Mouse (Mus musculus): ENCODE measurements around the gene Add3. TPM values are rescaled to one million over a fixed set of nuclear protein-coding genes. Genes with fewer than 3 reads are reported as not detected.
A peak's percentile ranks its signal among the peaks of the same experiment; 100 is the strongest.

Add3 gene
- total RNA-seq, 2 experiments from 2014 or later, result 43.3 to 57.5 TPM

DNA sequence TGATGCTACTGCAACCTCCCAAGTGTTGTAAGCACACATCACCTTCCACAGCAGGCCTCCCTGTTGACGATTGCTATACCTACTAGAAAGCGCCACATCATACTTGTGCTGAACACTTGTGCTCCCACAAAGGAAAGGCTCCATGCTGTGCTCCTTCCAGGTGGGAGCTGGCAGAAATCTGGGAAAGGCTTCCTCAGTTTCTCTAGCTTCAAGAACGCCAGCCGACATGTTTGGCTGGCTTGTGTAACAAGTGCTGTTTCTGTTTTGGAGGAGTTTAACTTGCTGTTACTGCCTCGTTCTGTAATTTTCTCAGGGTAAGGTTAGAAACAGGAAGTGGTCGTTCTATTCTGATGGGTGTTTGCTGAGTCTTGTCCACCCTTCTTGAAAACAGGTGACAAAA, 22.7 kb downstream of the Add3 start:
- peak; percentile 82 for ATAC-seq (replicated peaks; ENCODE audit: poor library complexity, severe bottlenecking)

DNA sequence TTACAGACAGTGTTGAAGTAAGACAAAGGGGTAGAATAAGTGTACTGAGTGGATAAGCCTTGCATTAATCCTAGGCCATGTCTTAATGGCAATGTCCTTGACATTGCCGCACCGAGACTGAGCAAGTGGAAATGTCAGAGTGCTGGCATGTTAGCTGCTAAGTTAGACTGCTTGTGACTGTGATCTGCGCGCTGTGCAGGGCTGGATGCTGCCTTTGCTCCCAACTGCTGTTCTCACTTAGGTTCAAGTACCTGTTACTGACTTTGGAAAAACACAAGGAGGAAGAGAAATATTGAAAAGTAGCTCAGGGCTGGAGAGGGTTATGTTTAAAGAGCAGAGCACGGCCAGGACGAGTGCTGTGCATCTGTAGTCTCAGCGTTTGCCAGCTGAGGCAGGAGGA, 24.4 kb downstream of the Add3 start:
- no peak for ATAC-seq (replicated peaks; ENCODE audit: poor library complexity, severe bottlenecking)

DNA sequence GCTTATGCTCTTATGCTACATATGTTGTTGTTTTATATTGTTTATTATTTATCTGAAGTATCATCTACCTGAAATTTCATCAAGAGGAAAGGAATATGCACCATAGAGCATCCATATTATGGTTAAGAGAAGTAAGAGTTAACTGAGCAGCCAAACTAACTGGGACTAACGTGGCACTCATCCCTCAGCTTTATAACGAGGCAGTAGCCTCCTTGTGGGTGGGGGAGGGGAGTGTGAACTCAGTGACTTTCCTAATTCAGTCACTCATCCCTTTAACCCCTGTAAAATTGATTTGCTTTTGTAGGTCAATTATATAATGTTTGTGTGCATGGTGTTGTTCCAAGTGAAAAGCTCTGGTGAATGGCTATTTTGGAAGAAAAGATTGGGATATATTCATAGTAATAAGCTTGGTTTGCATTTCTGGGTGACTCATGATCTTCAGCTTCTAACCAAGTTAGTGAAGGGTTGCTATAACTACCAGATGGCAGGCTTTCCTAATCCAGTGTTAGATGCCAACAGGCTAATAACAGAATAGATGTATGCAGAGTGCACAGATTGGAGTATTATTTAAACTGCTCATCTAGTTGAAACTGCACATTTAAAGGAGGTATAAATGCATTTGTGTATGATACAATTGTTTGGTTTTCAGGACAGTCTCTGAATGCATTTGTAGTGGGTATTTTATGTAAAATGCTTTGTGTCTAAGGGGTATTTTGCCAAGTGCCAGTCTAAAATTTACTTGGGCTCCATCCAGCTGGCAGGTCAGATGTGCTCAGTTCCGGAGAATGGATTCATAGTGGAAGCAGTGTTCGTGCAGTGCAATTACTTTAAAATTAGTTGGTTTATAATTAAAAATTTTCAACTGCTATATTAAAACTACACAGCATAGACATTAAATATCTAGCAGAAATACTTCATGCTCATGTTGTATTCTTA, 25.3 kb downstream of the Add3 start:
- ATAC-seq (replicated peaks; ENCODE audit: poor library complexity, severe bottlenecking), result no peak

DNA sequence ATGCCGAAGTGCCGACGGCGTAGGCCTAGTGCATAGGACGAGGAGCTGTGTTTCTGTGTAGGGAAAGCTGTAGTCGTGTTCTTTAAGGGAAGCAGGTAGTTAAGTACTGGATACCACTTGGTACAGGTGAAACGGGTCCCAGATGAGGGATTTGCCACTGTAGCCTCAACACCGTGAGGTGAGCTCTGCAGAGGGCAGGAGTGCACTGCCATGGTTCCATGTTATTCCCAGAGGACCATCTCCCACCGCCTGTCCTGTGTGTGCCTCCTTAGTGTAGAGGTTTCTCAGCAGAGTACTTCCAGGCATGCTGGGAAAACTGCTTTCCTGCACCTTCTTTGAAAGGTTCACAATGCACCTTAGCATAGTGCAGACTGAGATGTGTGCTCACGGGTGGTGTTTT, 26.1 kb downstream of the Add3 start:
- ATAC-seq (replicated peaks; ENCODE audit: poor library complexity, severe bottlenecking), result no peak

DNA sequence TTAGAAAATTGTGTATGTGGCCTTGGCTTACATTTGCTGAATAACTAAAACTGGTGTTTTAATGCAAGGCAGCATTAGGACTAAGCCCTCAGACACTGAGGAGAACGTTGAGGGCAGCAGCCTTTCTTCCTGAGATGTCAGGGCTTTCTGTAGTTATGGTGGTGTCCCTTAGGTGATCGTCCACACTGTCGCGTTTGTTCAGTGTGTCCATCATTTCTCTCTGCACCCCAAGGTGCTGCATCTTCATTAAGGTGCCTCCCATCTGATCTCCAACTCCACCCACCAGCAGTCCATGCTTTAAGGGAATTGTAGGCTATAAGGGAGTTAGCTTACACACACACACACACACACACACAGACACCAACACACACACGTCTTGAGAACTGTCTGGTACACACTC, 28.3 kb downstream of the Add3 start:
- no peak for ATAC-seq (replicated peaks; ENCODE audit: poor library complexity, severe bottlenecking)

DNA sequence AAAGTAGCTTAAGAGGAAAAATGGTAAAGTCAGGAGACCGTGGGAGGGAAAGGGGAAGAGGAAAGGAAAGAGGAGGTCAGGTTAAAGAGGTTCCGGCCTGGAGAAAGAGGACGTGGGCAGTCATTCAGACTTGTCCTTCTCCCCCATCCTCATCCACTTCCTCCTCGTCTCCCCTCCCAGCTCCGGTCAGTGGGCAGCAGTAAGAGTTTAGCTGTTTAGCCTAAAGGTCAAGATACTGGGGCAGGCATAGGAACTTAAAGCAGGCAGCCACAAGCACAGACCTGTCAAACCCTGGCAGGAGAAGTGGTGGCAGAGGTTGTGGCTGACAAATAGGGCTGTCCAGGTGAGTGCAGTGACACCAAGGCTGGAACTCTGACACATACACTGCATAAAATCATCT, 30.4 kb downstream of the Add3 start:
- peak; percentile 72 for ATAC-seq (replicated peaks; ENCODE audit: poor library complexity, severe bottlenecking)

DNA sequence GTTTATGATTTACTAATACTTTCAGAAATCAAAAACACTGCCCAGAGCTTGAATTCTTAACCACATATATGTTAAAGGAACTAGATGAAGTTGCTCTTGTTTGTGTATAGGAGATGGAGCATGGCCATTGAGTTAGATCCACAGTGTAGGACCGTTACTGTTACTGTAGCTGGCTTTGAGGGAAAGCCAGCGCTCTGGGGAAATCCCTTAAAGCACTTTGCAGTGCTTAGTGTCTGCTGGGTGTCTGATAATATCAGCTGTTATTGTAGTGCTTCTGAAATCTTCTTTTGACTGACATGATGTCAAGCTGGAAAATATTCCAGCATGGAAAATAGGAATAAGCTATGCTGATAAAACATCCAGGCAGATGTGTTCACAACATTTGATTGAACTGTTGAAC, 33.8 kb downstream of the Add3 start:
- ATAC-seq (replicated peaks; ENCODE audit: poor library complexity, severe bottlenecking), result no peak

DNA sequence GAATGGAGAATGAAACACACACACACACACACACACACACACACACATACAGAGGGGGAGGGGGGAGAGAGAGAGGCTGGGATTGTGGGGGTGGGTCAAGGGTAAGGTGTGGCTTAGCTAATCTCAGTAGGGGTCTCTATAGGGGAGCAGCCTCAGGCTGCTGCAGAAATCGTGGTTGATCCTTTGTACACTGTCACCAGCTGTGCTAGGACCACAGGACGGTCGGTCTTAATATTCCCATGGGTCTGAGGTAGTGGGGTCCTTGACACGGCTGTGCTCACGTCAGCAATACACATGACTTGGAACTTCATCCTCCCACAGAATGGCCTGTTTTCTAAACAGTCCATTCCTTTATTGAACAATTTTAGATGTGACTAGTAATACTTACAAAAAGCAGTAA, 35.3 kb downstream of the Add3 start:
- ATAC-seq (replicated peaks; ENCODE audit: poor library complexity, severe bottlenecking), result no peak

DNA sequence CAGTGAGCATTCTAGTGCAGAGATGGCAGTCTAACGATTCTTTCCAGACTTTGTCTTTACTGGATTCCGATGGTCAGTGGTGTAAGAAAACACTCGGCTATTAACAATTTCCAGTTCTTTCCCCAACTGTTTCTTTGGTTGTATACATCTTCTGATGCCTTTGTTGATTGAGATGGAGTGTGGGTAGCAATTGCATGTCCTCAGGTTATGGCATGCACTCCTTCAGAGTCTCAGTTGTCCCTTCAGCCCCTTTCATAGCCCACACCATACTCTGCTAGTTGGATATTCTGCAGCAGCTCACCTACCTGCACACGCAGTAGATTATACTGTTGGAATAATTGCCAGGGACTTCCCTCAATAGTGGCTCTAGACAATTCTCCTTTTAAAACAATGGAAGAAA, 36.3 kb downstream of the Add3 start:
- no peak for ATAC-seq (replicated peaks; ENCODE audit: poor library complexity, severe bottlenecking)

DNA sequence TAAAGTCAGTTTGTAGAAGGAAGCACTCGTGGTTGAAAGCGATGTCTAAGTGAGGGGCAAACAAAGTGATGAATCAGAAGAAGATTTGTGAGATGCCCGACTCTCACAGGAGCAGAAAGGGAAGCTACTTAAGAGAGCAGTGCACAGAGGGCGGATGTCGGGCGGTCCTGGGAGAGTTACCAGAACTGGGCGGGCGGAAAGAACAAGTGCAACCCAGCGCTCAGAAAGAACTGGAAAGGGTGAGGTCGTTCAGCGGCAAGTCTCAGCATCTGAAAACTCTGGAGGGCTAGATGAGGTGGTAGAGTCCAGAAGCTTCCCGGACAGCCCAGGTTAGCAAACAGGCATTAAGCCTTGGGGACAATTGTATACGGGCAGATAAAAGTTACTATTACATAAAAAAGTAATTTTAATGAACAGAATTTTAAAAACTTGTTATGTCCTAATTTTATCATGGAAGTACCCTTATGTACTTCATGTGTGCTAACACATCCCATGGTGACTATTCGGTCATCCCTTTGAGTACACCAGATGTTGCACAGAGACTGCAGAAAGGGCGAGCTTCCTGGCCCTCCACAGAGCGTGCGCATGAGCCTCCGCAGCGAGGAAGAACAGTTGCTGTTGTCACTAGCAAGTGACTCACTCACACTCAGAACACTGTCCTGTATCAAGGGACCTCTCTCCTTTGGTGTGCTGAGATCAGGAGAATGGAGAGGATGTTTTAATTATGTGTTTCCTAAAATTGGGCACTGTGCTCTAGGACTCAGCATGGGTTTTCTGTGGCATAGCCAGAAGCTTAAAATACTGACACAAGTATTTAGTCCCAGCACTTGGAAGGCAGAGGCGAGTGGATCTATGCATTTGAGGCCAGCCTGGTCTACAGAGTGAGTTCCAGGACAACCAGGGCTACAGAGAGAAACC, 38.6 kb downstream of the Add3 start:
- no peak for ATAC-seq (replicated peaks; ENCODE audit: poor library complexity, severe bottlenecking)

DNA sequence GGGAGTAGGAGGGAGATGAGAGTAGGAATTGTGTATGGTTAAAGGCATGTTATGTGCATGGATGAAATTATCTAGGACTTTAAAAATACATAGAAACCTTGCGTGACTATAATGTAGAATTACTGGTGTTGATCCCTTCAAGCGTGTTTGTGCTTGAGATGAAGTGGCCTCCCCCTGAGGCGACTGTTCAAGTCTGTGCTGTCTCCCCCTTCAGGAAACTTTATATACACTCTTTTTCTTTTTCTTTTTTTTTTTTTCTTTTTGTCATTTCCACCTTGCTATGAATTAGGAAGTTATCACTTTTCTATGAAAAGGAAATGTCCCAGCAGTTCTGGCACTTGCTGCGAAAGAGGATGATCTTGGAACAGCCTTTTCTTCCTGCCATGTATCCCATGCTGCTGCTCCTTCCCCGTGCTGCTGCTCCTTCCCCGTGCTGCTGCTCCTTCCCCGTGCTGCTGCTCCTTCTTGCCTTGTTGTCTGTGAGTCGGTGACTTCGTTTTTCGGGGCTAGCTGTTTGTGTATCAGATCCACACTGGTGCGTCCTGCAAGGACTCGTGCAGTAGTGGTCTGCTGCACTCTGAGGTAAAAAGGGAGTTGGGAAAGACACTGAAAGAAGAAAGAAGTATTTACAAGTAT, 40.0 kb downstream of the Add3 start:
- ATAC-seq (replicated peaks; ENCODE audit: poor library complexity, severe bottlenecking), result no peak

DNA sequence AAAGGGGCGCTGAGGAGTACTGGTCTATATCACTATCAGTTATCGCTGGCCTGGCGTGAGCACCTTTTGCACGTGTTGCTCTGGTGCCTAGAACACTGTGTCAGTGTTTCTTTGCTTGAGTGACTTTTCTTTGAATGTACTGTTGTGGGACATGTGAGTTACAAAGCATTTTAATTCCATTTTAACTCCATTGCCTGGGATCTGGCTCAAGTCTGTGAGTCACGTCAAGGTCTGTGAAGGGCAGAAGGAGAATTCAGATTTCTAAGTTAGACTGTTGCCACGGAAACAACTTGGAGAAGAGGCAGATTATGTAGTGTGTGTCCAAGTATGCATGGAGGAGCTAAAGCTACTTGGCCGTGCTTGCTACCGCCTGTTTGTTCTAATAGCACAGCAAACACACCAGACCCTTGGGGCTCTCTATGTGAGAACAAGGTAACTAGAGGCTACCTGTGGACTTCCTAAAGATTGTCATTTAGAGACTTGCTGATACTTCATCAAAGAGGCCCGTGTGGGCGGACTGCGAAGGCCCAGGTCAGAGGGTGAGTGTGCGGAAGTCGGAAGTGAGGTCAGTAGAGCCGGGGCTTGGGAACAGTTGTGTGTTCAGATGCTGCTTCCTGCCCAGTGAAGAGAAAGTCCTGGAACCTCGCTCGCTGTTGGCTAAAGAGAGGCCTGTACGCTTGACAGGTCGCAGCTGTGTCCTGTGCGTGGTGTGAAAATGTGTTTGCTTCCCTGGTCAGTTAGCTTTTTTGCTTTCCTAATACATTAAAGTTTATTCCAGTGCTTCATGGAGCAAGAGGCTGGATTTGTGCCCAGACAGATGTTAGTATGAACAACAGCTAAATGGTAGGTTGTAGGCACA, 41.0 kb downstream of the Add3 start:
- ATAC-seq (replicated peaks; ENCODE audit: poor library complexity, severe bottlenecking), result no peak

DNA sequence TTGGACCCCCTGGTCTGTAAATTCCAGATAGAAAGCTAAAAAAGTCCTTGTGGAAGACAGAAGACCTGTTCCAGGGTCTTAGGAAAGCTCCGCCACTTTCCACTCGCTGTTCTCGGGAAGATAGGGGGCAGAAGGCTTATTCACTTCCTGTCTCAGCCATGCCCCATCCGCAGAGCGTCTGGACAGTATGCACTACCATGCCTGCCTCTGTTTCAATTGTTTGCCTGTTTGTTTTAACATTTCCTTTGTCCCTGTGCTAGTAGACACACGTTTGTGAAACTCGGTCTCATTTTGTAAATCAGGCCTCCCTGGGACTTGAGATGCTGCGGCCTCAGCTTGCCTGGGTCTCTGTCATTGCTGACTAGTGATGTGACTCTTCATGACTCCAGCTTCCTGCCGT, 43.4 kb downstream of the Add3 start:
- no peak for ATAC-seq (replicated peaks; ENCODE audit: poor library complexity, severe bottlenecking)

DNA sequence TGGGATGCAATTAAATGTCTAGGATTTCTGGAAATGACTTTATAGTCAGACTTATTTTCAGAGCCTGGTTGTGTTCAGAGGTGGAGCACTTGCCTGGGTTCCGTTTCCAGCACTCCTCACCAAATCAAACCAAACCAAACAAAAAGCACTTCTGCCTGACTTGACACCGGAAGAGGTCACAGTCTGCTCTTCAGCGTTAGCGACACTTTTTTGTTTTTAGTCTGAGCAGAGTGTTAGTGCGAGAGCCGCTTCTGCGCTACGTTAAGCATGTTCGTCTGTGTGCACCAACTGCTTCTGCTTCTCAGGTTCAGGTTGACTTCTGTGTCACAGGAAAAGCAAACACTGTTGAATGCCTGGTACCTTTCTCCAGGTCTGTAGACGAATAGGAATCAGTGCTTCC, 44.0 kb downstream of the Add3 start:
- 0 out of 2 replicates have a peak, but pooled peaks have one; percentile 7 for ATAC-seq (replicated peaks; ENCODE audit: poor library complexity, severe bottlenecking)

DNA sequence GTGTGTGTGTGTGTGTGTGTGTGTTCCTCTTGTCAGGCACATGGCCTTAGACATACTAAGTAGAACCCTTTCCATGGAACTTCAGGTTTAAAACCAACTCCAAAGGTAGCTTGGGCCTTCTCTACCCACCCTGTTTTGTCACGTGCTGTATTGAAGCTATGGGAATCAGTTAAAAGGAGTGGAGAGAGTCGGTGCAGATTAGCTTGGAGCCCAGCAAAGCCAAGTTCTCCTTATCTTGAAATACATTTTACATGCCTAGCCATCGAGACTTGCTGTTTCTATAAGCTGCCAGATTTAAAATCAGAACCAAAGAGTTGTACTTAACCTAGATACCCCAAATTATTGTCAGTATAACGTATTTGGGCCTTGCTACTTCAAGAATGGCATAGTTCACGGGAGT, 44.7 kb downstream of the Add3 start:
- ATAC-seq (replicated peaks; ENCODE audit: poor library complexity, severe bottlenecking), result no peak

DNA sequence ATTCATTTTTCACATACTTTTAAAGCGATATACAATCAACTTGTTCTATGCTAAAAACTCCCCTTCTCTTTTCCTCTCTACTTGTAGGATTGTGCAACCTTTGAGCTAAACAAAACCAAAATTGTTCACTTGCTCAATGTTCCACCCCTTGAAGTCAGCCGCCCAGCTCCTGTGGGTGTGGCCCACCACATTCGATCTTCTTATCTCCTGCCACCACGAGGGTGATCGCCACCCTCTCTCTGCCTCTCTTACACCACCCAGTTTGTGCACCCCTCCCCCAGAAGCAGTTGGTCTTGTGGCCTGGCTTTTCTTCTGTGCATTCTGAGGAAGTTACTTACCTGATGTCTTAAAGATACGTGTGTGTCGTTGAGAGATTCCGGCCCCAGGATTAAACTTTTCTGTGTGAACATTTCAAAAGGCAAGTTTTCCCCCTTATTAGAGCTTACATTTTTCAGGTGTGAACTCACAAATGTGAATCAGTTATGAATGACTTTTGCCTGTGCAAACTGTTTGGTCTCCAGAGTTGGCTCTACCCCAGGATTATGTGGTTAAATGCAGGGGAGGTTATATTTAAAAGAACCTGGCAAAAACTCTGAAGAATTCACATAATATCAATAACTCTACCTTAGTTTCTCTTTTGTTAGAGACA, 45.4 kb downstream of the Add3 start:
- ATAC-seq (replicated peaks; ENCODE audit: poor library complexity, severe bottlenecking), result peak; percentile 98

DNA sequence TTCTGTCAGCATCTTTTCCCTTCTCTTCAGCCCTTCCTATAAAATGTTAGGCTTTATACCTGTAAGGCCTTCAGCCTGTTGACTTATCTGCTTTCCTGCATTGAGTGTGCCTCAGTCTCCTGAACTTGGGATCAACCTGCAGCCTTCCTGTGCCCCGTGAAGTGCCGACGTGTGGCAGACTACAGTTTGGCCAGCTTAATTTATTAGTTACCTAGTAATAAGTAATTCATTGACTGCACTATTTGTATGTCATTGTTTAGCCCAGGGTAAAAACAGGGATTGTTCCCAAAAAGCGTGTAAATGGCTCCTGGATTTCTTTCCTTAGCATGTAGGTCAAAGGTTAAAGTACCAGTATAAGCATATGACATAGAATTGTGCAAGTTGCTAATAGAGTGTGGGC, 46.2 kb downstream of the Add3 start:
- no peak for ATAC-seq (replicated peaks; ENCODE audit: poor library complexity, severe bottlenecking)

DNA sequence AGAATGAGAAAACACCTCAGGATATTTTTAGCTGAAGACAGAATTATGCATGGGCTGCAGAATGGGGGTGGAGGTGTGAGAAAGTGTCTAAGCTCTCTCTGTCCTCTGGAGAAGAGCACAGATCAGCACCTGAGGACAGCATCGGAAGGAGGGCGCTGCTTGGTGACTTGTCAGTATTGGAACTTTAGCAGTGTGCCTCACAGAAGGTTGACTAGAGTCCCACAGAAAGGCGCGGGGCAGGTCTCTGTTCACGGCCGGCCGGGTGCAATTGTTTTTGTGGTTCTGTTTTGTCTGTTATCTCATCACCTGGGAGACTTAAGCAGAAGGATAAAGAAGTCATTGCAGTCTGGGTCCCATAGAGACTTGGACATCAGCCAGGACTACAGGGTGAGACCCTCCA, 47.3 kb downstream of the Add3 start:
- ATAC-seq (replicated peaks; ENCODE audit: poor library complexity, severe bottlenecking), result no peak

DNA sequence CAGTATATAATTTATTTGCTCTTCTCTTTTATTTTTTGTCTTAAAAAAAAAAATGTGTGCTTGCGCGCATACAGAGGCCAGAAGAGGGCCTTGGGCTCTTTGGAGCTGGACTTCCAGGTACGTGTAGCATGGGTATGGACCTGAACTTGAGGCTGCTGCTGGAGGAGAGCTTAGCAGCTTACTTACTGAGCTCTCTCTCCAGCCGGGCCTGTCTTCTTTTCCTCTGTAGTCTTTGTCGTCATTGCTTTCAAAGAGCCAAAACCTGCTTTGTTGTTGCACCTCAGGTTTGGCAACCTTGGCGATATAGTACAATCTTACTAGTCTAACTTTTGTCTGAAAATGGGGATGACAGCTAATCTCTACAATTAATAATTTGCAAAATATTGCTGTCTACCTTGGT, 47.9 kb downstream of the Add3 start:
- no peak for ATAC-seq (replicated peaks; ENCODE audit: poor library complexity, severe bottlenecking)
